Mouse (Mus musculus) ES-E14 (cell line): ENCODE results near the gene Ap3b1. TPM values are rescaled to one million over a fixed set of nuclear protein-coding genes. Genes with fewer than 3 reads are reported as not detected.

Experiments
- DNase-seq: peaks from one replicate; pipeline ENCODE4 v3.0.0-alpha.2; 2013; ENCODE audit warnings: low read depth, low spot score
- H3K27ac ChIP-seq: 2 replicates; pipeline ENCODE4 v1.5.1; 2012; ENCODE audit warnings: low read depth, mild to moderate bottlenecking, low read length, moderate library complexity, mixed read lengths; ENCODE audit not compliant: poor library complexity, insufficient read depth, severe bottlenecking
- H3K36me3 ChIP-seq: 2 replicates; pipeline ENCODE4 v1.6.1; 2012; ENCODE audit warnings: mild to moderate bottlenecking, low read length, moderate library complexity, mixed read lengths; ENCODE audit not compliant: control insufficient read depth, poor library complexity, insufficient read depth, severe bottlenecking
- H3K4me1 ChIP-seq, 2 experiments: fragments of 150-350 bp in 1 of 2; sonication (generic) in 1 of 2; 2 replicates each; pipeline ENCODE4 v1.6.1; 2012; ENCODE audit warnings: low read length in 2 of 2, mild to moderate bottlenecking in 1 of 2, mixed read lengths in 1 of 2; ENCODE audit not compliant: control insufficient read depth in 2 of 2, insufficient read depth in 2 of 2, poor library complexity in 1 of 2
- H3K4me3 ChIP-seq, 2 experiments: fragments of 150-350 bp in 1 of 2; sonication (generic) in 1 of 2; 2 replicates each; pipeline ENCODE4 v1.5.1; 2012; ENCODE audit warnings: low read length in 2 of 2, low read depth in 1 of 2, mild to moderate bottlenecking in 1 of 2, mixed read lengths in 1 of 2; ENCODE audit not compliant: insufficient read depth in 1 of 2, poor library complexity in 1 of 2, severe bottlenecking in 1 of 2
- H3K9ac ChIP-seq: 2 replicates; pipeline ENCODE4 v1.6.1; 2012; ENCODE audit warnings: low read depth, mild to moderate bottlenecking, low read length, mixed read lengths; ENCODE audit not compliant: poor library complexity, insufficient read depth, severe bottlenecking
- H3K9me3 ChIP-seq: fragments of 150-350 bp; sonication (generic); 2 replicates; pipeline ENCODE4 v1.6.1; 2012; ENCODE audit warnings: low read depth, mild to moderate bottlenecking, low read length; ENCODE audit not compliant: control insufficient read depth, insufficient read depth
- CHD2 ChIP-seq: IDR thresholded peaks from 2 replicates; pipeline ENCODE4 v1.6.1; 2014; ENCODE audit warnings: mild to moderate bottlenecking, low read depth, low read length, inconsistent platforms
- HCFC1 ChIP-seq: IDR thresholded peaks from 2 replicates; pipeline ENCODE4 v1.6.1; 2012; ENCODE audit warnings: low read length, inconsistent platforms, borderline replicate concordance; ENCODE audit not compliant: insufficient read depth
- MAFK ChIP-seq: IDR thresholded peaks from 2 replicates; pipeline ENCODE4 v1.6.1; 2014; ENCODE audit warnings: mild to moderate bottlenecking, low read depth, low read length, inconsistent platforms; ENCODE audit not compliant: insufficient read depth
- ZC3H11A ChIP-seq: IDR thresholded peaks from 2 replicates; pipeline ENCODE4 v1.6.1; 2012; ENCODE audit warnings: low read depth, mild to moderate bottlenecking, inconsistent platforms, low read length, borderline replicate concordance
- ZNF384 ChIP-seq: IDR thresholded peaks from 2 replicates; pipeline ENCODE4 v1.6.1; 2012; ENCODE audit warnings: low read depth, low read length, inconsistent platforms
- in situ Hi-C, 2 experiments: fragments of 600-800 bp; cut with MboI; formaldehyde crosslinking; loops; one replicate each; pipeline ENCODE4 v1.15.1; 2025; ENCODE audit warnings: low sequenced_read_pairs in 2 of 2, inconsistent platforms in 1 of 2; ENCODE audit not compliant: unreplicated experiment in 2 of 2
- total RNA-seq: library from RNA; depleted of rRNA; stranded (reverse); fragments of 300-350 nt; gene quantifications from 2 replicates; pipeline ENCODE4 v1.2.3, GENCODE M21; 2012

Gene Ap3b1
- total RNA-seq, 1 experiment = 33.2 TPM

DNA sequence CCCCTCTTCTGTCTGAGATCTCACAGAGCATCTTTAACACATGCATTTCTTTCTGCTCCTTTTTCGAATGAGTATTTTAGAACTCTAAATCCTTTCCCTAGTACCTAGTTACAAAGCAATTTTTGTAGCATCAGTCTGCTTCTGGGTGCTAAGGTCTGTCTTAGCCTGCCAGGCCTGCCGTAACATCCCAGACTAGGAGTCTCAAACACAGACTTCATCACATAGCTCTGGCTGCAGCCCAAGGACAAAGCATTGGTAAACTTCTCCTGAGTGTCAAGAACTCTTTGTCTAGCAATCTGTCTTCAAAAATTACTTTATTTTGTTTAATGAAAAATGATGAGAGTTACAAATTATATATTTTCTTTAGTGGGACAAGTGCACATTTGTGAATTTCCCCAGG lies 30.8 kb downstream of the Ap3b1 start:
- no peak overlapping the region for H3K9ac ChIP-seq
- no peak overlapping the region for H3K27ac ChIP-seq
- in situ Hi-C loops = no loop called here
- H3K4me3 ChIP-seq = no peak overlapping the region
- no peaks in the 10 kb centered on the region for H3K9me3 ChIP-seq
- DNase-seq = no peak
- TF ChIP-seq CHD2 = no peak
- TF ChIP-seq HCFC1 = no peak
- TF ChIP-seq ZNF384 = no peak
- no peak for TF ChIP-seq ZC3H11A
- TF ChIP-seq MAFK = no peak
- H3K4me1 ChIP-seq = peaks cover 0 to 8% of the 10 kb centered on the region in 2 experiments; a peak in 2 of 4 replicates
- peaks cover 12% of the 10 kb centered on the region for H3K36me3 ChIP-seq

DNA sequence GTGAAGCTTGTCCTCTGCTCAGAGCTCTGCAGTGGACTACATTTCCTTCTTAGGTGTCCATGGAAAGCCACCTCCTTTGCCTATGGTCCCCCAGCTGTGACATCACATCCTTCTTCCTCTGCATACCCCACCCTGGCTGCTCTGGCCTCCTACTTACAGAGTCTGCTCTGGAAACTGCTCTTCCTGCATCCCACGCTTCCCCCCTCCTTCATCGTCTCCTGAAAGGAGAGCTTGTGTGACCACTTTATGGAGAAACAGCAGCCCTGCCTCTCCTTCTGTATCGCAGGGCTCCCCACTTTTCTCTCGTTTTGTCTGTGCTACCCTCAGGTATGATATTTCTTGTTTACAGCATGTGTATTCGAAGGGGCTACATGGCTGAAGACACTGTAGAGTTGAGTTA lies 33.5 kb downstream of the Ap3b1 start:
- Histone ChIP-seq H3K4me3 (no peak overlapping the region), H3K27ac (no peak overlapping the region), H3K36me3 (peaks cover 22% of the 10 kb centered on the region), H3K9me3 (no peaks in the 10 kb centered on the region), H3K9ac (no peak overlapping the region), H3K4me1 (peaks cover 0 to 8% of the 10 kb centered on the region in 2 experiments; a peak in 2 of 4 replicates)
- TF ChIP-seq HCFC1 = no peak
- DNase-seq = no peak
- in situ Hi-C loops = no loop called here

- H3K9me3 ChIP-seq = no peaks in the 10 kb centered on the region
- H3K9ac ChIP-seq = no peak overlapping the region
- in situ Hi-C loops = no loop called here
- H3K27ac ChIP-seq = no peak overlapping the region
- H3K4me1 ChIP-seq = peaks cover 0 to 6% of the 10 kb centered on the region in 2 experiments; a peak in 1 of 4 replicates
- TF ChIP-seq CHD2 (no peak), ZC3H11A (no peak), ZNF384 (no peak), MAFK (no peak), HCFC1 (no peak)
- no peak for DNase-seq
- H3K36me3 ChIP-seq = peaks cover 26% of the 10 kb centered on the region
- H3K4me3 ChIP-seq = no peak overlapping the region
These were observed 35.7 kb downstream of the Ap3b1 start for GRCm38 (mm10) chr13:94394486-94394885.

DNA sequence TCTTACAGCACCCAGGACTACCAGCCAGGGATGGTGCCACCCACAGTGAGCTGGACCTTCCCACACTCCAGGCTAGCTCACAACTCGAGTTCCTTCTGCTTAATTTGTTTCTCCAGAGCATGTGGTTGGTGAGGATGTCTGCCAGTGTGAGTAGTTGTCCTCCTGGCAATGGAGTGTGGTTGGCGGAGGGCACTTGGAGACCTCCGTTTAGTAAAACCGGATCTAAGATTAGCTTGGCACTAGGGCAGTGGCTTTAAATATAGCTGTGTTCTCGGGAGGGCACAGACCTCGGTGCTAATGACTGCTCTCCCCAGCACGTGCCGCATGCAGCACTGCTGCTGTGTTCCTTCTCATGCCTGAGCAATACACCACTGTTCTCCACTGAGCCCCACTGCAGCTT lies 37.0 kb downstream of the Ap3b1 start:
- Histone ChIP-seq H3K9me3 (no peaks in the 10 kb centered on the region), H3K9ac (no peak overlapping the region), H3K36me3 (peaks cover 26% of the 10 kb centered on the region)

DNA sequence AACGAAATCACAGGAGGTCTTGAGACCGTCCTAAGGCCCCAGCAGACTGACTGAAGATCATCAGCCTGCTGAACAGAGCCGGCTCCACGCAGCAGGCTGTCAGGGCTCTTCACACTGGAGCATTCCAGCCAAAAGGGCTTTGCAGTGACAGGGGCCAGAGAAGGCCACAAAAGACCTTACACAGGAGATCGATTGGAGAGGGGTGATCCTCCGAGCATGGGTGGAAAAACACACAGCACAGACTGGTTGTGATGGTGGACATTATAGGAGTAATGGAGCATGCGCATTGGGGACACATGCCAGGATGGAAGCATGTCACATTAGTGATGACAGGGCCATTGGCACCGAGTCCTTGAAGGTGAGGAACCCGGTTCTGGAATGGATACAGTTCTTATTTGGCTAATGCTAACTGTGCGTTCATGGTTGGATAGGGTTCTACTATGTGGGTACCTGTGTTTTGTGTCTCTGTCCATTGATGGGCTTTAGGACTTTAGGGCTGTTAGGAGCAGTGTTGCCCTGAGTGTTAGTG lies 37.7 kb downstream of the Ap3b1 start:
- peaks cover 26% of the 10 kb centered on the region for H3K36me3 ChIP-seq
- TF ChIP-seq MAFK (no peak), ZNF384 (no peak), HCFC1 (no peak), CHD2 (no peak)

More for the DNA sequence above, 37.0 kb downstream of the Ap3b1 start:
- no peak for DNase-seq
- Histone ChIP-seq H3K4me1 (peaks cover 0 to 3% of the 10 kb centered on the region in 2 experiments; a peak in 1 of 4 replicates), H3K27ac (no peak overlapping the region), H3K4me3 (no peak overlapping the region)
- TF ChIP-seq CHD2 = no peak
- no peak for TF ChIP-seq ZC3H11A
- no peak for TF ChIP-seq MAFK
- no peak for TF ChIP-seq ZNF384
- TF ChIP-seq HCFC1 = no peak
- in situ Hi-C loops = no loop called here

More for the DNA sequence above, 37.7 kb downstream of the Ap3b1 start:
- in situ Hi-C loops = no loop called here
- no peak for DNase-seq
- Histone ChIP-seq H3K9me3 (no peaks in the 10 kb centered on the region), H3K9ac (no peak overlapping the region), H3K4me1 (peaks cover 0 to 3% of the 10 kb centered on the region in 2 experiments; a peak in 1 of 4 replicates), H3K27ac (no peak overlapping the region), H3K4me3 (no peak overlapping the region)
